Mouse (Mus musculus): ENCODE data around the gene Hmgcl. TPM values are rescaled to one million over a fixed set of nuclear protein-coding genes. Genes with fewer than 3 reads are reported as not detected.

Gene Hmgcl
- polyA plus RNA-seq, 1 experiment from 2014 or later = 71.7 TPM

- H3K4me2 ChIP-seq = peak within 1 kb of the TSS; percentile 98
- peak within 1 kb of the TSS; percentile 79 for H3K4me3 ChIP-seq (ENCODE audit: low read depth, low read length)
- TF ChIP-seq CTCF (IDR thresholded peaks at IDR 0.05; ENCODE audit: low read depth) = peak; percentile 77
- DNase-seq (peak; percentile 98), ATAC-seq (ENCODE audit: insufficient read depth) (peak; percentile 96)
- H3K27me3 ChIP-seq (ENCODE audit: insufficient read depth, low read length) = no peaks in the 10 kb centered on the region
- H3K9me3 ChIP-seq (ENCODE audit: low read depth, low read length) = no peaks in the 10 kb centered on the region
- H3K4me1 ChIP-seq (ENCODE audit: insufficient read depth) = no peaks in the 10 kb centered on the region
- peak within 1 kb of the TSS; percentile 71 for H3K27ac ChIP-seq (ENCODE audit: low read depth)
- 2% methylated on average over 60 of the region's 60 CpGs for WGBS
- H3K9ac ChIP-seq = peak within 1 kb of the TSS; percentile 73
- H3K36me3 ChIP-seq (ENCODE audit: insufficient read depth) = peaks cover 5% of the 10 kb centered on the region; the same call in 1 of the 2 replicates
Observed at GRCm38 (mm10) chr4:135920304-135921241, 25.7 kb upstream of the Hmgcl start, which contains the start of gene Fuca1. Fuca1 (plus strand) TSS chr4:135920735.

- WGBS = 4% methylated on average over 26 of the region's 26 CpGs
- Histone ChIP-seq H3K9me3 (ENCODE audit: low read depth, low read length) (no peaks in the 10 kb centered on the region), H3K36me3 (ENCODE audit: insufficient read depth) (peaks cover 14% of the 10 kb centered on the region), H3K4me1 (ENCODE audit: insufficient read depth) (no peaks in the 10 kb centered on the region), H3K9ac (peak overlapping the region; percentile 73), H3K27ac (ENCODE audit: low read depth) (peak overlapping the region; percentile 34; the same call in 1 of the 2 replicates), H3K27me3 (ENCODE audit: insufficient read depth, low read length) (no peaks in the 10 kb centered on the region), H3K4me2 (peak overlapping the region; percentile 98), H3K4me3 (ENCODE audit: low read depth, low read length) (peak overlapping the region; percentile 79)
- DNase-seq (peak; percentile 44), ATAC-seq (ENCODE audit: insufficient read depth) (no peak)
- no peak for TF ChIP-seq CTCF (IDR thresholded peaks at IDR 0.05; ENCODE audit: low read depth)
Observed at GRCm38 (mm10) chr4:135921257-135922120, 24.8 kb upstream of the Hmgcl start.

- 58% methylated on average over 1 of the region's 1 CpGs for WGBS
- Histone ChIP-seq H3K27ac (ENCODE audit: low read depth) (no peak overlapping the region), H3K9me3 (ENCODE audit: low read depth, low read length) (no peaks in the 10 kb centered on the region), H3K4me2 (peak overlapping the region; percentile 98), H3K4me3 (ENCODE audit: low read depth, low read length) (peak overlapping the region; percentile 79), H3K4me1 (ENCODE audit: insufficient read depth) (no peaks in the 10 kb centered on the region), H3K36me3 (ENCODE audit: insufficient read depth) (peaks cover 15% of the 10 kb centered on the region), H3K9ac (0 out of 2 replicates have a peak overlapping the region, but pooled peaks have one; percentile 73), H3K27me3 (ENCODE audit: insufficient read depth, low read length) (no peaks in the 10 kb centered on the region)
- DNase-seq (no peak), ATAC-seq (ENCODE audit: insufficient read depth) (no peak)
- TF ChIP-seq CTCF (IDR thresholded peaks at IDR 0.05; ENCODE audit: low read depth) = no peak
Observed at GRCm38 (mm10) chr4:135922190-135922589, 24.1 kb upstream of the Hmgcl start.

GRCm38 (mm10) chr4:135924418-135924817 lies 21.8 kb upstream of the Hmgcl start:
- Histone ChIP-seq H3K9ac (no peak overlapping the region), H3K4me1 (ENCODE audit: insufficient read depth) (no peaks in the 10 kb centered on the region), H3K4me3 (ENCODE audit: low read depth, low read length) (no peak overlapping the region), H3K9me3 (ENCODE audit: low read depth, low read length) (no peaks in the 10 kb centered on the region), H3K27me3 (ENCODE audit: insufficient read depth, low read length) (no peaks in the 10 kb centered on the region), H3K36me3 (ENCODE audit: insufficient read depth) (peaks cover 15% of the 10 kb centered on the region), H3K27ac (ENCODE audit: low read depth) (no peak overlapping the region), H3K4me2 (no peak overlapping the region)
- TF ChIP-seq CTCF (IDR thresholded peaks at IDR 0.05; ENCODE audit: low read depth) = no peak
- no peak for DNase-seq
- ATAC-seq (ENCODE audit: insufficient read depth) = no peak
- 89% methylated on average over 2 of the region's 2 CpGs for WGBS

GRCm38 (mm10) chr4:135925341-135925740 lies 20.9 kb upstream of the Hmgcl start:
- no peaks in the 10 kb centered on the region for H3K9me3 ChIP-seq (ENCODE audit: low read depth, low read length)
- WGBS = 73% methylated on average over 5 of the region's 5 CpGs
- H3K36me3 ChIP-seq (ENCODE audit: insufficient read depth) = peaks cover 15% of the 10 kb centered on the region
- ATAC-seq (ENCODE audit: insufficient read depth) = no peak
- no peak overlapping the region for H3K9ac ChIP-seq
- no peaks in the 10 kb centered on the region for H3K4me1 ChIP-seq (ENCODE audit: insufficient read depth)
- no peak overlapping the region for H3K4me3 ChIP-seq (ENCODE audit: low read depth, low read length)
- no peaks in the 10 kb centered on the region for H3K27me3 ChIP-seq (ENCODE audit: insufficient read depth, low read length)
- no peak for TF ChIP-seq CTCF (IDR thresholded peaks at IDR 0.05; ENCODE audit: low read depth)
- DNase-seq = no peak
- H3K4me2 ChIP-seq = no peak overlapping the region
- H3K27ac ChIP-seq (ENCODE audit: low read depth) = no peak overlapping the region

GRCm38 (mm10) chr4:135926195-135926808 lies 19.9 kb upstream of the Hmgcl start:
- Histone ChIP-seq H3K27ac (ENCODE audit: low read depth) (no peak overlapping the region), H3K9ac (no peak overlapping the region), H3K36me3 (ENCODE audit: insufficient read depth) (peaks cover 18% of the 10 kb centered on the region), H3K27me3 (ENCODE audit: insufficient read depth, low read length) (no peaks in the 10 kb centered on the region), H3K4me2 (no peak overlapping the region), H3K9me3 (ENCODE audit: low read depth, low read length) (no peaks in the 10 kb centered on the region), H3K4me3 (ENCODE audit: low read depth, low read length) (no peak overlapping the region), H3K4me1 (ENCODE audit: insufficient read depth) (no peaks in the 10 kb centered on the region)
- no peak for ATAC-seq (ENCODE audit: insufficient read depth)
- WGBS = 81% methylated on average over 10 of the region's 10 CpGs
- no peak for DNase-seq
- no peak for TF ChIP-seq CTCF (IDR thresholded peaks at IDR 0.05; ENCODE audit: low read depth)
